Mouse (Mus musculus): Measurements from ENCODE around the gene Oscar. TPM values are rescaled to one million over a fixed set of nuclear protein-coding genes. Genes with fewer than 3 reads are reported as not detected.

Oscar gene
- polyA plus RNA-seq, 1 experiment from 2014 or later: 0.31 TPM

Other genes starting within 250 kb of the Oscar start
- gene Cacng8, start 225.5 kb downstream of the Oscar start, polyA plus RNA-seq (2014; fragmentation: Nextera tagmentation; extraction: Ambion mirVana): 5.1 and 7.0 TPM in 2 replicates
- 0.08 and 0.45 TPM in 2 replicates for gene Cacng6, start 192.0 kb downstream of the Oscar start, polyA plus RNA-seq (2014; fragmentation: Nextera tagmentation; extraction: Ambion mirVana)
- gene Tarm1, start 113.5 kb downstream of the Oscar start, polyA plus RNA-seq (2014; fragmentation: Nextera tagmentation; extraction: Ambion mirVana): not detected in 2 replicates
- gene Ndufa3, start 1.2 kb upstream of the Oscar start, polyA plus RNA-seq (2014; fragmentation: Nextera tagmentation; extraction: Ambion mirVana): 343 and 344 TPM in 2 replicates
- gene Tfpt, start 13.8 kb upstream of the Oscar start, polyA plus RNA-seq (2014; fragmentation: Nextera tagmentation; extraction: Ambion mirVana): 28.5 and 28.9 TPM in 2 replicates
- 124 and 136 TPM in 2 replicates for gene Prpf31, start 13.8 kb upstream of the Oscar start, polyA plus RNA-seq (2014; fragmentation: Nextera tagmentation; extraction: Ambion mirVana)
- 50.9 and 58.3 TPM in 2 replicates for gene Cnot3, start 29.1 kb upstream of the Oscar start, polyA plus RNA-seq (2014; fragmentation: Nextera tagmentation; extraction: Ambion mirVana)
- gene Leng1, start 49.7 kb upstream of the Oscar start, polyA plus RNA-seq (2014; fragmentation: Nextera tagmentation; extraction: Ambion mirVana): 16.4 and 20.9 TPM in 2 replicates
- gene Tmc4, start 61.4 kb upstream of the Oscar start, polyA plus RNA-seq (2014; fragmentation: Nextera tagmentation; extraction: Ambion mirVana): 3.0 and 4.4 TPM in 2 replicates
- 204 and 207 TPM in 2 replicates for gene Tsen34, start 76.7 kb upstream of the Oscar start, polyA plus RNA-seq (2014; fragmentation: Nextera tagmentation; extraction: Ambion mirVana)
- gene Mboat7, start 77.4 kb upstream of the Oscar start, polyA plus RNA-seq (2014; fragmentation: Nextera tagmentation; extraction: Ambion mirVana): 22.2 and 25.1 TPM in 2 replicates
- 1,221 and 1,232 TPM in 2 replicates for gene Rps9, start 87.8 kb upstream of the Oscar start, polyA plus RNA-seq (2014; fragmentation: Nextera tagmentation; extraction: Ambion mirVana)
- gene Pirb, start 104.2 kb upstream of the Oscar start, polyA plus RNA-seq (2014; fragmentation: Nextera tagmentation; extraction: Ambion mirVana): 0.08 TPM in 1 of 2 replicates, not detected in the other
- not detected in 2 replicates for gene Gm15448, start 209.5 kb upstream of the Oscar start, polyA plus RNA-seq (2014; fragmentation: Nextera tagmentation; extraction: Ambion mirVana)
- gene Pira2, start 228.9 kb upstream of the Oscar start, polyA plus RNA-seq (2014; fragmentation: Nextera tagmentation; extraction: Ambion mirVana): 0.10 TPM in 1 of 2 replicates, not detected in the other